Comparison of ENCODE assay signal across 8 mouse cellular contexts in the genomic region with DNA sequence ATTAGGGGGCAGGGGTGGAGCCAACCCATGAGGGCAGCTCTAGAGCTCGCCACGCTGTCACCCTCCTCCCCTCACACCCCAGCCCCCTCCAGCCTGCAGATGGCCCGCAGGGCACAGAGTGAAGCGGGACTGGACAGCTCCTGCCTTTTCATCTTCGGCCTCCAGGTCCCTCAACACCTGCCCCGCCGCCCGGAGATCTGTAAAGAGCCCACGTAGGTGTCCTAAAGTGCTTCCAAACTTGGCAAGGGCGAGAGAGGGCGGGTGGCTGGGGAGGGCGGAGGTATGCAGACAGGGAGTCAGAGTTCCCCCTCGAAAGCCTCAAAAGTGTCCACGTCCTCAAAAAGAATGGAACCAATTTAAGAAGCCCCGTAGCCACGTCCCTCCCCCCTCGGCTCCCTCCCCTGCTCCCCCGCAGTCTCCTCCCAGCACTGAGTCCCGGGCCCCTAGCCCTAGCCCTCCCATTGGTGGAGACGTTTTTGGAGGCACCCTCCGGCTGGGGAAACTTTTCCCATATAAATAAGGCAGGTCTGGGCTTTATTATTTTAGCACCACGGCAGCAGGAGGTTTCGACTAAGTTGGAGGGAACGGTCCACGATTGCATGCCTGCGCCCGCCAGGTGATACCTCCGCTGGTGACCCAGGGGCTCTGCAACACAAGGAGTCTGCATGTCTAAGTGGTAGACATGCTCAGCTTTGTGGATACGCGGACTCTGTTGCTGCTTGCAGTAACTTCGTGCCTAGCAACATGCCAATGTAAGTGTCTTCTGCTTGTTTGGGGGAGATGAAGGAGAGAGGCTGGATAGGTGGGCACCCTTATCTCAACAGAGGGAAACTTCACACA. TPM values are rescaled to one million over a fixed set of nuclear protein-coding genes. Genes with fewer than 3 reads are reported as not detected.
A peak's percentile ranks its signal among the peaks of the same experiment; 100 is the strongest.
DNase-seq lines count a peak whose midpoint lies in the region; ATAC-seq lines count a peak whose summit lies in the region.

No protein-coding gene starts in this region.

- DNase-seq in 3134 (ENCODE audit: extremely low read depth, insufficient read length, low spot score) = peak; percentile 96
- peak; percentile 16 to 41 for DNase-seq in adrenal gland, postnatal 36 days
- peak; percentile 73 for DNase-seq in gastrocnemius, postnatal 10 days
- DNase-seq in neural tube, embryonic 11.5 days (ENCODE audit: low spot score) = peak; percentile 73
- no peak for DNase-seq in frontal cortex, postnatal 14 days (ENCODE audit: low spot score in 2 of 2)
- DNase-seq in right cerebral cortex, postnatal 25 days = no peak

- peak overlapping the region; percentile 31 for H3K4me3 ChIP-seq in hindbrain, embryonic 15.5 days
- H3K4me3 ChIP-seq in liver, embryonic 12.5 days = peak overlapping the region; percentile 43
- H3K4me3 ChIP-seq in neural tube, embryonic 11.5 days (ENCODE audit: low read depth, low read length) = peak overlapping the region; percentile 37

- H3K36me3 ChIP-seq in hindbrain, embryonic 15.5 days = no peaks in the 10 kb centered on the region
- H3K36me3 ChIP-seq in liver, embryonic 12.5 days = no peaks in the 10 kb centered on the region
- H3K36me3 ChIP-seq in neural tube, embryonic 11.5 days (ENCODE audit: control insufficient read depth, insufficient read depth, low read length) = no peaks in the 10 kb centered on the region

- ATAC-seq in hindbrain, embryonic 15.5 days (ENCODE audit: low FRiP score, low read depth) = peak; percentile 77
- ATAC-seq in liver, embryonic 12.5 days = peak; percentile 61; the same call in 1 of the 2 replicates
- peak; percentile 79 for ATAC-seq in neural tube, embryonic 11.5 days (ENCODE audit: insufficient read depth, low FRiP score, low TSS enrichment)

- H3K9ac ChIP-seq in hindbrain, embryonic 15.5 days = no peak overlapping the region
- peak overlapping the region; percentile 45; the same call in 1 of the 2 replicates for H3K9ac ChIP-seq in liver, embryonic 12.5 days
- peak overlapping the region; percentile 27 for H3K9ac ChIP-seq in neural tube, embryonic 11.5 days (ENCODE audit: low read length)

- peak overlapping the region; percentile 60 for H3K4me2 ChIP-seq in hindbrain, embryonic 15.5 days
- H3K4me2 ChIP-seq in liver, embryonic 12.5 days = peak overlapping the region; percentile 65
- H3K4me2 ChIP-seq in neural tube, embryonic 11.5 days (ENCODE audit: low read depth) = peak overlapping the region; percentile 64

- peaks cover 8% of the 10 kb centered on the region for H3K4me1 ChIP-seq in hindbrain, embryonic 15.5 days (replicated peaks)
- peaks cover 13% of the 10 kb centered on the region for H3K4me1 ChIP-seq in liver, embryonic 12.5 days
- 0 out of 2 replicates have a peak, but pooled peaks cover 2% of the 10 kb centered on the region for H3K4me1 ChIP-seq in neural tube, embryonic 11.5 days (ENCODE audit: control insufficient read depth, insufficient read depth, low read length)

- no peaks in the 10 kb centered on the region for H3K9me3 ChIP-seq in hindbrain, embryonic 15.5 days
- H3K9me3 ChIP-seq in liver, embryonic 12.5 days (replicated peaks) = no peaks in the 10 kb centered on the region
- no peaks in the 10 kb centered on the region for H3K9me3 ChIP-seq in neural tube, embryonic 11.5 days (ENCODE audit: control insufficient read depth, low read length)

- no peak overlapping the region for H3K27ac ChIP-seq in hindbrain, embryonic 15.5 days (replicated peaks)
- no peak overlapping the region for H3K27ac ChIP-seq in liver, embryonic 12.5 days
- no peak overlapping the region for H3K27ac ChIP-seq in neural tube, embryonic 11.5 days (ENCODE audit: low read depth, low read length)

- peaks cover 10% of the 10 kb centered on the region; the same call in 1 of the 2 replicates for H3K27me3 ChIP-seq in hindbrain, embryonic 15.5 days
- H3K27me3 ChIP-seq in liver, embryonic 12.5 days (replicated peaks) = peaks cover 12% of the 10 kb centered on the region
- H3K27me3 ChIP-seq in neural tube, embryonic 11.5 days (ENCODE audit: control insufficient read depth, insufficient read depth, low read length) = no peaks in the 10 kb centered on the region

- WGBS in hindbrain, embryonic 15.5 days = under 1% methylated on average over 31 of the region's 31 CpGs
- WGBS in liver, embryonic 12.5 days (ENCODE audit: insufficient replicate concordance) = 1% methylated on average over 31 of the region's 31 CpGs
- under 1% methylated on average over 29 of the region's 31 CpGs for WGBS in neural tube, embryonic 11.5 days

RNA-seq across cellular contexts. Expression of a gene that starts 0.8 kb away (rescaled TPM):
- 100 to 1,000 TPM; 123 to 220 TPM for total RNA-seq in adrenal gland, postnatal 36 days (2021)
- total RNA-seq in gastrocnemius, postnatal 10 days (2021) = 1,000 to 10,000 TPM; 2,936 to 4,479 TPM
- 118 and 148 TPM in 2 replicates for polyA plus RNA-seq in hindbrain, embryonic 15.5 days (2015; fragmentation: Nextera tagmentation; extraction: Ambion mirVana)
- 85.5 and 94.7 TPM in 2 replicates for polyA plus RNA-seq in liver, embryonic 12.5 days (2016; fragmentation: Nextera tagmentation; extraction: Ambion mirVana)
- 150 and 167 TPM in 2 replicates for polyA plus RNA-seq in neural tube, embryonic 11.5 days (2014; fragmentation: Nextera tagmentation; extraction: Ambion mirVana)

Comparison
In these comparisons a context has a peak if more than half of its experiments do, and no peak if none do; other contexts are left out.
1. DNase-seq: peak in 3134 (single experiment), adrenal gland, postnatal 36 days (2 of 2), gastrocnemius, postnatal 10 days (single experiment) and neural tube, embryonic 11.5 days (single experiment); none in frontal cortex, postnatal 14 days (0 of 2) and right cerebral cortex, postnatal 25 days (single experiment).
2. Peak in every context shown above with its lines, with median percentiles within 50 percentile points of each other: ATAC-seq, H3K4me2 ChIP-seq and H3K4me3 ChIP-seq.